Mouse (Mus musculus): ENCODE measurements at regions not wholly inside any gene's neighbourhood (a gene's known extent, or its start where the extent isn't known, plus 50 kb on each side); places are given as distances from the start of the nearest gene placed in this dataset.

- TF ChIP-seq CTCF (IDR thresholded peaks at IDR 0.05; ENCODE audit: control insufficient read depth, insufficient read depth, insufficient replicate concordance, low read depth, low read length) (no peak), POLR2A (IDR thresholded peaks at IDR 0.05; ENCODE audit: control insufficient read depth, low read depth, low read length) (no peak)
These were observed 556.4 kb downstream of the Gsdmc2 start for GRCm38 (mm10) chr15:63288534-63288933.

Data from testis, adult 2 months (tissue).